Mouse (Mus musculus): ENCODE data around the gene Slc2a12.

Slc2a12 gene

GRCm38 (mm10) chr10:22668509-22668908, 23.7 kb downstream of the Slc2a12 start:
- DNase-seq (ENCODE audit: low read depth): no peak

- DNase-seq (ENCODE audit: low read depth): no peak
Measured at GRCm38 (mm10) chr10:22674176-22674575, 29.4 kb downstream of the Slc2a12 start.

- DNase-seq (ENCODE audit: low read depth): no peak
Measured at GRCm38 (mm10) chr10:22675848-22676630, 31.2 kb downstream of the Slc2a12 start.

GRCm38 (mm10) chr10:22696236-22696635, 51.4 kb downstream of the Slc2a12 start:
- DNase-seq (ENCODE audit: low read depth): no peak

GRCm38 (mm10) chr10:22696864-22697263, 52.1 kb downstream of the Slc2a12 start:
- no peak for DNase-seq (ENCODE audit: low read depth)

GRCm38 (mm10) chr10:22698158-22698953, 53.5 kb downstream of the Slc2a12 start:
- no peak for DNase-seq (ENCODE audit: low read depth)

GRCm38 (mm10) chr10:22699487-22700335, 54.9 kb downstream of the Slc2a12 start:
- no peak for DNase-seq (ENCODE audit: low read depth)

GRCm38 (mm10) chr10:22700773-22701172, 56.0 kb downstream of the Slc2a12 start:
- no peak for DNase-seq (ENCODE audit: low read depth)

GRCm38 (mm10) chr10:22701485-22702315, 56.9 kb downstream of the Slc2a12 start:
- no peak for DNase-seq (ENCODE audit: low read depth)

GRCm38 (mm10) chr10:22703844-22704243, 59.0 kb downstream of the Slc2a12 start:
- DNase-seq (ENCODE audit: low read depth): no peak

- DNase-seq (ENCODE audit: low read depth): no peak
Measured at GRCm38 (mm10) chr10:22708190-22708843, 63.5 kb downstream of the Slc2a12 start.

GRCm38 (mm10) chr10:22710173-22710777, 65.5 kb downstream of the Slc2a12 start:
- DNase-seq (ENCODE audit: low read depth): no peak

- DNase-seq (ENCODE audit: low read depth): no peak
Measured at GRCm38 (mm10) chr10:22712955-22713354, 68.1 kb downstream of the Slc2a12 start.

GRCm38 (mm10) chr10:22714520-22714919, 69.7 kb downstream of the Slc2a12 start:
- DNase-seq (ENCODE audit: low read depth): peak; percentile 77

GRCm38 (mm10) chr10:22718475-22718874, 73.7 kb downstream of the Slc2a12 start:
- no peak for DNase-seq (ENCODE audit: low read depth)

- DNase-seq (ENCODE audit: low read depth): no peak
Measured at GRCm38 (mm10) chr10:22720781-22721529, 76.1 kb downstream of the Slc2a12 start.

- no peak for DNase-seq (ENCODE audit: low read depth)
Measured at GRCm38 (mm10) chr10:22725166-22725565, 80.4 kb downstream of the Slc2a12 start.

GRCm38 (mm10) chr10:22726295-22726694, 81.5 kb downstream of the Slc2a12 start:
- no peak for DNase-seq (ENCODE audit: low read depth)

GRCm38 (mm10) chr10:22728257-22728656, 83.4 kb downstream of the Slc2a12 start:
- DNase-seq (ENCODE audit: low read depth): no peak
